Comparison of ENCODE assay signal across 9 mouse cellular contexts in the genomic region with DNA sequence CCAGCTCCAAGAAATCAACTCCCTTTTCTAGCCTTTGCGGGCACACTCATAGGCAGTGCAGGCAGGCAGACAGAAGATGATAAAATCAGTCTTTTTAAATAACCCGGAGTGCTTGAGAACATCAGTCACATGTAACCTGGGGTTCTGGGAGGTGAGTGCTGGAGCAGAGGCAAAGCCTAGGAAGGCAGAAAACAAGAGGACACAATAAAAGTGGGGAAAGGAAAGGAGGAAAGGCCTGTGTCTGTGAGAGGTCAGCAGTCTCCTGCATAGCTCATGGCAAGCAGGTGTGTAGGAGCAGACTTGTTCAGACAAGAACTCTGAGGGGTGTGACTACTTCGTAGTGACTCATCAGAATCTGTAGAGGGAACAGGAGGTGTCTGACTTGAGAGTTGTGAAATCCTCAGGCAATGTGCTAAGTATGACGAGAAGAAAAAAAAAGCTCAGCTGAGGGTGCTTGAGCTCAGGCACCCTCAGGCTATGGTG. TPM values are rescaled to one million over a fixed set of nuclear protein-coding genes. Genes with fewer than 3 reads are reported as not detected.
DNase-seq lines count a peak whose midpoint lies in the region; ATAC-seq and TF ChIP-seq lines count a peak whose summit lies in the region.
"Had no signal": no experiment of that assay in that cellular context is flagged by ENCODE, and none has a peak within 500 bp of the region (broad histone marks: within the 10 kb centered on the region; RNA-seq: fewer than 3 reads in every experiment).

No protein-coding gene starts in this region.

- no peaks in the 10 kb centered on the region for H3K27me3 ChIP-seq in heart, embryonic 10.5 days (ENCODE audit: insufficient read depth, poor library complexity, severe bottlenecking)
- no peaks in the 10 kb centered on the region for H3K27me3 ChIP-seq in megakaryocyte, embryonic 14.5 days (replicated peaks)
- H3K27me3 ChIP-seq in hindbrain, embryonic 12.5 days: no peaks in the 10 kb centered on the region
- H3K27me3 ChIP-seq: neural tube, embryonic 12.5 days had no signal

- ATAC-seq in hindbrain, embryonic 12.5 days (ENCODE audit: low FRiP score): no peak

- peak; percentile 80 for DNase-seq in heart, embryonic 10.5 days (ENCODE audit: low spot score)
- no peak for DNase-seq in heart, adult 11 months
- peak; percentile 34 for DNase-seq in WW6 (ENCODE audit: low read depth, low spot score)
- peak; percentile 22 to 23 for DNase-seq in left cerebral cortex, adult 2 months (ENCODE audit: extremely low spot score in 1 of 2, low spot score in 2 of 2)
- no peak for DNase-seq in cerebellum, adult 11 months
- DNase-seq in heart, adult 8-10 months (ENCODE audit: low spot score): no peak

- no peak overlapping the region for H3K27ac ChIP-seq in heart, embryonic 10.5 days
- H3K27ac ChIP-seq in left cerebral cortex, adult 2 months: no peak overlapping the region
- no peak overlapping the region for H3K27ac ChIP-seq in hindbrain, embryonic 12.5 days
- H3K27ac ChIP-seq: neural tube, embryonic 12.5 days had no signal

- H3K36me3 ChIP-seq in heart, embryonic 10.5 days: peaks cover 28% of the 10 kb centered on the region
- peaks cover 60% of the 10 kb centered on the region for H3K36me3 ChIP-seq in megakaryocyte, embryonic 14.5 days (replicated peaks; ENCODE audit: low read length)
- 0 out of 2 replicates have a peak, but pooled peaks cover 12% of the 10 kb centered on the region for H3K36me3 ChIP-seq in hindbrain, embryonic 12.5 days

- WGBS in heart, embryonic 10.5 days: 79% methylated on average over 4 of the region's 4 CpGs
- WGBS in hindbrain, embryonic 12.5 days: 91% methylated on average over 4 of the region's 4 CpGs

- no peak overlapping the region for H3K4me3 ChIP-seq in heart, embryonic 10.5 days
- H3K4me3 ChIP-seq in left cerebral cortex, adult 2 months: no peak overlapping the region
- H3K4me3 ChIP-seq in megakaryocyte, embryonic 14.5 days (replicated peaks): peak overlapping the region; percentile 6
- no peak overlapping the region for H3K4me3 ChIP-seq in hindbrain, embryonic 12.5 days
- H3K4me3 ChIP-seq: neural tube, embryonic 12.5 days had no signal

- H3K9me3 ChIP-seq in heart, embryonic 10.5 days: no peaks in the 10 kb centered on the region
- no peaks in the 10 kb centered on the region for H3K9me3 ChIP-seq in megakaryocyte, embryonic 14.5 days
- H3K9me3 ChIP-seq in hindbrain, embryonic 12.5 days (replicated peaks): no peaks in the 10 kb centered on the region
- H3K9me3 ChIP-seq: neural tube, embryonic 12.5 days had no signal

- intact Hi-C loops in left cerebral cortex, adult 2 months (cut with DNase I): no loop called here

- H3K4me1 ChIP-seq in heart, embryonic 10.5 days: peaks cover 13% of the 10 kb centered on the region
- peaks cover 54% of the 10 kb centered on the region for H3K4me1 ChIP-seq in megakaryocyte, embryonic 14.5 days
- H3K4me1 ChIP-seq in hindbrain, embryonic 12.5 days: no peaks in the 10 kb centered on the region
- H3K4me1 ChIP-seq: neural tube, embryonic 12.5 days had no signal

- no peak for TF ChIP-seq CTCF in left cerebral cortex, adult 2 months (IDR thresholded peaks at IDR 0.05)

- no peak overlapping the region for H3K9ac ChIP-seq in hindbrain, embryonic 12.5 days
- H3K9ac ChIP-seq: neural tube, embryonic 12.5 days had no signal

- no peak overlapping the region for H3K4me2 ChIP-seq in hindbrain, embryonic 12.5 days (replicated peaks)
- H3K4me2 ChIP-seq: neural tube, embryonic 12.5 days had no signal

RNA-seq across cellular contexts. Expression of a gene that starts 14.4 kb away (rescaled TPM):
- polyA plus RNA-seq in heart, embryonic 10.5 days (2016; fragmentation: Nextera tagmentation; extraction: Ambion mirVana): 31.0 and 38.7 TPM in 2 replicates
- total RNA-seq in left cerebral cortex, adult 2 months (2021): 10 to 100 TPM; 15.2 to 15.4 TPM
- 7.6 and 47.3 TPM in 2 replicates for polyA plus RNA-seq in megakaryocyte, embryonic 14.5 days (2012; ENCODE audit: insufficient read depth, low replicate concordance)
- polyA plus RNA-seq in hindbrain, embryonic 12.5 days (2016; fragmentation: Nextera tagmentation; extraction: Ambion mirVana): 32.4 and 33.3 TPM in 2 replicates
- 10 to 100 TPM; 25.6 to 33.4 (median 29.0) TPM for total RNA-seq in heart, adult 8-10 months (2022)

Comparison
In these comparisons a context has a peak if more than half of its experiments do, and no peak if none do; other contexts are left out.
1. DNase-seq: peak in heart, embryonic 10.5 days (single experiment), WW6 (single experiment) and left cerebral cortex, adult 2 months (2 of 2); none in heart, adult 11 months (single experiment), cerebellum, adult 11 months (single experiment) and heart, adult 8-10 months (single experiment).